Mouse (Mus musculus): ENCODE measurements around the gene Gm45233. TPM values are rescaled to one million over a fixed set of nuclear protein-coding genes. Genes with fewer than 3 reads are reported as not detected.
"Not testable (repeated sequence)": the region's sequence is repeated elsewhere in the genome, so short reads cannot be mapped to it uniquely, and the experiment has no call there.

Gene Gm45233
- polyA plus RNA-seq (2011; ENCODE audit: insufficient read depth, insufficient read length, low replicate concordance, missing spikeins): not detected in 2 replicates

DNA sequence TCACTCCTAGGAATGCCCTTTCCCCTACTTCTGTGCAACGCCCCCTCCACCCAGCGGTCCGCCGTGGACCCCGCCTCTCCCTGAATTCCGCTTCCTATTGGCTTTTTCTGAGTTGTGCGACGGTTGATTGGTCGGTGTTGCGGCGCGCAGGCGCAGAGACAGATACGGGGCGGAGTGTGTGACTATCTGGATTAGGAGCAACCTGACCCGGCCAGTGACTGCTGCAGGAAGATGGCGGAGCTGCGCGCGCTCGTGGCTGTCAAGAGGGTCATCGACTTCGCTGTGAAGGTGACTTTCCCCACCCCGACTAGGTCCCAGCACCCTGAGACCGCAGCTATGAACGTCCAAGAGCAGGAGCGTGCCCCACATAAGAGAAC, at the start of gene Gm45233, which contains the start of gene Etfb:
Gm45233 (plus strand) TSS at position 212 of the 377 bp plus-strand sequence.
Etfb (plus strand) TSS at position 167 of the 377 bp plus-strand sequence.
- peaks cover 4% of the 10 kb centered on the region; the same call in 1 of the 2 replicates for H3K4me1 ChIP-seq (ENCODE audit: control insufficient read depth, insufficient read depth, low read length)
- 0 out of 2 replicates have a peak, but pooled peaks have one; percentile 8 for TF ChIP-seq CTCF (IDR thresholded peaks at IDR 0.05; ENCODE audit: control insufficient read depth, insufficient read depth, low read length)
- peak; percentile 96 for TF ChIP-seq POLR2A (IDR thresholded peaks at IDR 0.05; ENCODE audit: borderline replicate concordance, control insufficient read depth, low read depth, low read length)
- WGBS: under 1% methylated on average over 27 of the region's 27 CpGs

DNA sequence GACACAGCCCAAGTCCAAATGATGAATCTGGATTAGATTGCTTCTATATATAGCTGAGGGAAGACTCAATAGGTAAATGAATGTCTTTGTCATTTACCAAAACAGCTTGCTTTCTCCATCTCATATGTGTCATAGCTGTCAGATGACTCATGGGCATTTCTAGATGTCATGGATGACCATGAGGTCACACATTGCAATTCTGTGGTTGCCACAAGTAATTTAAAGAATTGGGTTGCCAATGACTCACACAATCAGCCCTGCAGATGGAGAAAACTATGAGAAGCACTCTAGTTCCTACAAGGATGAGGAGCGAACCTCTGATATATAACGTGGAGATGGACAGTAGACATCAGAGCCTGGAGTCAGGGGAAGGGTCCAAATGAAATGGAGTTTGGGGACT, 44.4 kb upstream of the Gm45233 start:
- Histone ChIP-seq H3K4me3 (replicated peaks; ENCODE audit: control insufficient read depth, low read depth, low read length) (no peak overlapping the region), H3K27ac (ENCODE audit: control insufficient read depth, insufficient read depth, low read depth, low read length, poor library complexity) (no peak overlapping the region), H3K4me1 (ENCODE audit: control insufficient read depth, insufficient read depth, low read length) (peaks cover 2% of the 10 kb centered on the region)
- WGBS: 84% methylated on average over 2 of the region's 2 CpGs
- TF ChIP-seq CTCF (IDR thresholded peaks at IDR 0.05; ENCODE audit: control insufficient read depth, insufficient read depth, low read length): no peak

More for the DNA sequence above, at the start of gene Gm45233, which contains the start of gene Etfb:
- Histone ChIP-seq H3K4me3 (replicated peaks; ENCODE audit: control insufficient read depth, low read depth, low read length) (peak within 1 kb of the TSS; percentile 90), H3K27ac (ENCODE audit: control insufficient read depth, insufficient read depth, low read depth, low read length, poor library complexity) (peak within 1 kb of the TSS; percentile 75)

DNA sequence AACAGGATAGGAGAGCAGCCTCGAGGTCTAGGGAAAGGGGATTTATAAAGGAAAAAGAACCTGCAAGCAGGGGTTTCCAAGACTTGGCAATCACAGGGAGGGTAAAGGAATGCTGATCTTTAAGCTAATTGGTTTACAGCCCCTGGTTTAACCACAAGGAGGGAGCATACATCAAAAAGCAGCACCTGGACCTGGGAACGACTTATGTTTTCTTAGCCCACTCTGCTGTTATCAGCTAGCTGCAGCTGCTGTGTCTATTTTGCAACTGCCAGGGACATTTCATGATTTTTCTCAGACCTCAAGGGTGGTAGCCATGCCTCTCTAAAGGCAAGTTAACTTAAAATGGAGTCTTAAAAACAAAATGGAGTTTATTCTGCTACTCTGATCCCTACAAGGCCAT, 41.2 kb upstream of the Gm45233 start:
- Histone ChIP-seq H3K4me3 (replicated peaks; ENCODE audit: control insufficient read depth, low read depth, low read length) (no peak overlapping the region), H3K27ac (ENCODE audit: control insufficient read depth, insufficient read depth, low read depth, low read length, poor library complexity) (no peak overlapping the region), H3K4me1 (ENCODE audit: control insufficient read depth, insufficient read depth, low read length) (peaks cover 2% of the 10 kb centered on the region; the same call in 1 of the 2 replicates)
- WGBS: 29% methylated on average over 2 of the region's 2 CpGs
- TF ChIP-seq POLR2A (IDR thresholded peaks at IDR 0.05; ENCODE audit: borderline replicate concordance, control insufficient read depth, low read depth, low read length) (no peak), CTCF (IDR thresholded peaks at IDR 0.05; ENCODE audit: control insufficient read depth, insufficient read depth, low read length) (no peak)

DNA sequence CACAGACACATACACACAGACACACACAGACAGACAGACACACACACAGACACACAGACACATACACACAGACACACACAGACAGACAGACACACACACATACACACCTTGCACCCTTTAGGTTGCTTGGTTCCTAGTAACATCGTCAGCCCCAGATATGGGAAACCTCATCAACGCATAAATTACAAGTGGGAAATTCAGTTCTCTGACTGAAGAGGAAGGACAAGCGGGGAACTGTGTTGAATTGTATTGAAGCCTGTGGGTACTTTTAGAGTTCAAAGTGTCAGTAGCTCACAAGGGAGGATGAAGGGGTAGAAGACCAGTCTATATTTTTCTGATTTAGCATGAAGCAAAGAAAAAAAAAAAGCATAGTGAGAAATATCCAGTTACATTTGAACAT, 36.4 kb upstream of the Gm45233 start:
- peak overlapping the region; percentile 84; the same call in 1 of the 2 replicates for H3K27ac ChIP-seq (ENCODE audit: control insufficient read depth, insufficient read depth, low read depth, low read length, poor library complexity)
- WGBS: 16% methylated on average over 3 of the region's 3 CpGs
- H3K4me3 ChIP-seq (replicated peaks; ENCODE audit: control insufficient read depth, low read depth, low read length): no peak overlapping the region

DNA sequence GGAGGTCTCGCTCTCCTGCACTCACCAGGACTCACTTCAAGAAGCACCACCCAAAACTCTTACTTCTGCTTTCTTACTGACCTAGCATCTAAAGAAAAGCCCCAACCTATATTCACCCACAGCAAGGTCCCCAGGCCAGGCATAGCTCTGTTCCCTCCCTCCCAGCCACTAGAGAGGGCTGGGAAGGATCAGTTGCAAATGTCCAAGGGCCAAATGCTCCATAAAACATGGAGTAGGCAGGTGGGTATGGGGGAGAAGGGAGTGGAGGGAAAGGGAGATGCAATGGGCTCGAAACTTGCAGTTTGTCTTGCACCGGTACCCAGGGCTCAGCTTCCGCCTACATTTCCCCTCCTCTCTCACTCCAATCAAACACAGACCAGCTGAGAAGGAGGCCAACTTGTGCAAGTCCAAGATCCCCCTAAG, 35.8 kb upstream of the Gm45233 start, which contains the start of gene Siglecg:
Siglecg (plus strand) TSS at position 74 of the 423 bp plus-strand sequence.
- Histone ChIP-seq H3K4me3 (replicated peaks; ENCODE audit: control insufficient read depth, low read depth, low read length) (peak within 1 kb of the TSS; percentile 90), H3K27ac (ENCODE audit: control insufficient read depth, insufficient read depth, low read depth, low read length, poor library complexity) (peak within 1 kb of the TSS; percentile 90), H3K4me1 (ENCODE audit: control insufficient read depth, insufficient read depth, low read length) (peaks cover 5% of the 10 kb centered on the region; the same call in 1 of the 2 replicates)
- WGBS: 9% methylated on average over 4 of the region's 4 CpGs
- no peak for TF ChIP-seq POLR2A (IDR thresholded peaks at IDR 0.05; ENCODE audit: borderline replicate concordance, control insufficient read depth, low read depth, low read length)
- TF ChIP-seq CTCF (IDR thresholded peaks at IDR 0.05; ENCODE audit: control insufficient read depth, insufficient read depth, low read length): no peak

More for the DNA sequence above, 36.4 kb upstream of the Gm45233 start:
- peaks cover 5% of the 10 kb centered on the region; the same call in 1 of the 2 replicates for H3K4me1 ChIP-seq (ENCODE audit: control insufficient read depth, insufficient read depth, low read length)
- TF ChIP-seq CTCF (IDR thresholded peaks at IDR 0.05; ENCODE audit: control insufficient read depth, insufficient read depth, low read length): no peak
- TF ChIP-seq POLR2A (IDR thresholded peaks at IDR 0.05; ENCODE audit: borderline replicate concordance, control insufficient read depth, low read depth, low read length): no peak

DNA sequence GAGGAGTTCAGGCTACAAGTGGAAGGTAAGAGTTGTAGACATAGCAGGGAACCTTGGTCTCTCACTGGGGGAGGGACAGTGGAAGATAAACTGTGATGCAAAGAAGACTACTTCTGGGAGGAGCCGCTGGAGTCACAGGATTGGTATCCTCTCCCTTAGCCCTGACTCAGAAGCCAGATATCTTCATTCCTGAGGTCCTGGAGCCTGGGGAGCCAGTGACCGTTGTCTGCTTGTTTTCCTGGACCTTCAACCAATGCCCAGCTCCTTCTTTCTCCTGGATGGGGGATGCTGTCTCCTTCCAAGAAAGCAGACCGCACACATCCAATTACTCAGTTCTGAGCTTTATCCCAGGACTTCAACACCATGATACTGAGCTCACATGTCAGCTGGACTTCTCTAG, 34.8 kb upstream of the Gm45233 start:
- Histone ChIP-seq H3K27ac (ENCODE audit: control insufficient read depth, insufficient read depth, low read depth, low read length, poor library complexity) (peak overlapping the region; percentile 67; the same call in 1 of the 2 replicates), H3K4me1 (ENCODE audit: control insufficient read depth, insufficient read depth, low read length) (peaks cover 5% of the 10 kb centered on the region; the same call in 1 of the 2 replicates), H3K4me3 (replicated peaks; ENCODE audit: control insufficient read depth, low read depth, low read length) (peak overlapping the region; percentile 42)
- TF ChIP-seq POLR2A (IDR thresholded peaks at IDR 0.05; ENCODE audit: borderline replicate concordance, control insufficient read depth, low read depth, low read length) (no peak), CTCF (IDR thresholded peaks at IDR 0.05; ENCODE audit: control insufficient read depth, insufficient read depth, low read length) (no peak)
- WGBS: 66% methylated on average over 3 of the region's 3 CpGs

DNA sequence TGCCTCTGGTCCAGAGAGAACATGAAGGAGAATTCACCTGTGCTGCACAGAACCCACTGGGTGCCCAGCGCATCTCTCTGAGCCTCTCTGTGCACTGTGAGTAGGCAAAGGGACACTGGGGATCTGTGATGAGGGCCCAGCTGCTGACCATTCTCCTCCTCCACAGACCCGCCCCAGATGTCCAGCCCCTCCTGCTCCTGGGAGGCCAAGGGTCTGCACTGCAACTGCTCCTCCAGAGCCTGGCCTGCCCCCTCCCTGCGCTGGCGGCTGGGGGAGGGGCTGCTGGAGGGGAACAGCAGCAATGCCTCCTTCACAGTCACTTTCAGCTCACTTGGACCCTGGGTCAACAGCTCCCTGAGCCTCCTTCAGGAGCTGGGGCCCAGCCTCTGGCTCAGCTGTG, 32.2 kb upstream of the Gm45233 start:
- 90% methylated on average over 4 of the region's 4 CpGs for WGBS
- H3K4me3 ChIP-seq (replicated peaks; ENCODE audit: control insufficient read depth, low read depth, low read length); H3K27ac ChIP-seq (ENCODE audit: control insufficient read depth, insufficient read depth, low read depth, low read length, poor library complexity); H3K4me1 ChIP-seq (ENCODE audit: control insufficient read depth, insufficient read depth, low read length): not testable (repeated sequence)

DNA sequence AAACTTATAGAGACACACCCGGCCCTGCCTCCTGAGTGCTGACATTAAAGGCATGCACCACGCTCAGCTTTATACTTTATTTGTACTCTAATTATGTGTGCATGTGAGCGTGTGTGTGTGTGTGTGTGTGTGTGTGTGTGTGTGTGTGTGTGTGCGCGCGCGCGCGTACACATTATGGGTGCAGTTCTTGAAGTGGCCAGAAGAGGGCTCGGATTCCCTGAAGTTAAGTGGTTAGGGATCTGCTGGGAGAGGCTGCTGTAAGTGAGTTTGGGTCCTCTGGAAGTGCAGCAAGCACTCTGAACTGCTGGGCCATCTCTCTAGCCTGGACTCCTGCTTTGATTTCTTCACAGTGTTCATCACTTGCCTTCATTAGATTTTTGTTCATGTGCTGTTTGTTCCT, 26.6 kb upstream of the Gm45233 start:
- Histone ChIP-seq H3K4me3 (replicated peaks; ENCODE audit: control insufficient read depth, low read depth, low read length) (no peak overlapping the region), H3K27ac (ENCODE audit: control insufficient read depth, insufficient read depth, low read depth, low read length, poor library complexity) (no peak overlapping the region), H3K4me1 (ENCODE audit: control insufficient read depth, insufficient read depth, low read length) (no peaks in the 10 kb centered on the region; the same call in 1 of the 2 replicates)
- WGBS: 88% methylated on average over 10 of the region's 10 CpGs
- TF ChIP-seq POLR2A (IDR thresholded peaks at IDR 0.05; ENCODE audit: borderline replicate concordance, control insufficient read depth, low read depth, low read length) (no peak), CTCF (IDR thresholded peaks at IDR 0.05; ENCODE audit: control insufficient read depth, insufficient read depth, low read length) (no peak)

Data from bone marrow, adult 2 months (tissue).